Mouse (Mus musculus) layer of hippocampus, adult 9-10 months (tissue): Measurements from ENCODE around the gene Safb2.
"Not testable (repeated sequence)": the region's sequence is repeated elsewhere in the genome, so short reads cannot be mapped to it uniquely, and the experiment has no call there.

Experiments
- DNase-seq: peaks from one replicate; pipeline ENCODE4 v3.0.0; 2022; ENCODE audit warnings: low spot score

Safb2 gene

GRCm38 (mm10) chr17:56584257-56585130, at the start of gene Safb2, which contains the start of gene Safb:
TSS of gene Safb2 (minus strand) at chr17:56584585.
TSS of gene Safb (plus strand) at chr17:56584825.
- peak; percentile 93 for DNase-seq

GRCm38 (mm10) chr17:56634023-56634422, 49.6 kb upstream of the Safb2 start:
- no peak for DNase-seq

GRCm38 (mm10) chr17:56631807-56632206, 47.4 kb upstream of the Safb2 start:
- no peak for DNase-seq

GRCm38 (mm10) chr17:56629800-56630781, 45.7 kb upstream of the Safb2 start:
- not testable (repeated sequence) for DNase-seq

- DNase-seq, result no peak
Observed at GRCm38 (mm10) chr17:56627530-56628277, 43.3 kb upstream of the Safb2 start, which contains the start of gene Catsperd. TSS of gene Catsperd (plus strand) at chr17:56628143.

- peak; percentile 93 for DNase-seq
Observed at GRCm38 (mm10) chr17:56626754-56627470, 42.5 kb upstream of the Safb2 start, which contains the start of gene Lonp1. TSS of gene Lonp1 (minus strand) at chr17:56626887.

- DNase-seq, result no peak
Observed at GRCm38 (mm10) chr17:56626260-56626659, 41.9 kb upstream of the Safb2 start.

GRCm38 (mm10) chr17:56625495-56625894, 41.1 kb upstream of the Safb2 start:
- no peak for DNase-seq

GRCm38 (mm10) chr17:56617628-56618027, 33.2 kb upstream of the Safb2 start:
- no peak for DNase-seq

- DNase-seq, result no peak
Observed at GRCm38 (mm10) chr17:56616725-56617124, 32.3 kb upstream of the Safb2 start.

- no peak for DNase-seq
Observed at GRCm38 (mm10) chr17:56615792-56616191, 31.4 kb upstream of the Safb2 start.

GRCm38 (mm10) chr17:56615136-56615784, 30.9 kb upstream of the Safb2 start:
- no peak for DNase-seq

- DNase-seq, result no peak
Observed at GRCm38 (mm10) chr17:56614391-56615135, 30.2 kb upstream of the Safb2 start.

GRCm38 (mm10) chr17:56613893-56614292, 29.5 kb upstream of the Safb2 start:
- not testable (repeated sequence) for DNase-seq

- peak; percentile 96 for DNase-seq
Observed at GRCm38 (mm10) chr17:56613236-56613844, 29.0 kb upstream of the Safb2 start, which contains the start of gene Rpl36. TSS of gene Rpl36 (plus strand) at chr17:56613416.

- not testable (repeated sequence) for DNase-seq
Observed at GRCm38 (mm10) chr17:56612565-56612939, 28.2 kb upstream of the Safb2 start.

GRCm38 (mm10) chr17:56611861-56612564, 27.6 kb upstream of the Safb2 start:
- no peak for DNase-seq

GRCm38 (mm10) chr17:56611323-56611722, 26.9 kb upstream of the Safb2 start:
- DNase-seq, result no peak
